Mouse (Mus musculus): ENCODE measurements around the gene Ddx39b. TPM values are rescaled to one million over a fixed set of nuclear protein-coding genes. Genes with fewer than 3 reads are reported as not detected.
A peak's percentile ranks its signal among the peaks of the same experiment; 100 is the strongest.

The Ddx39b gene
- total RNA-seq (2021): 100 to 1,000 TPM; 221 to 230 TPM

DNA sequence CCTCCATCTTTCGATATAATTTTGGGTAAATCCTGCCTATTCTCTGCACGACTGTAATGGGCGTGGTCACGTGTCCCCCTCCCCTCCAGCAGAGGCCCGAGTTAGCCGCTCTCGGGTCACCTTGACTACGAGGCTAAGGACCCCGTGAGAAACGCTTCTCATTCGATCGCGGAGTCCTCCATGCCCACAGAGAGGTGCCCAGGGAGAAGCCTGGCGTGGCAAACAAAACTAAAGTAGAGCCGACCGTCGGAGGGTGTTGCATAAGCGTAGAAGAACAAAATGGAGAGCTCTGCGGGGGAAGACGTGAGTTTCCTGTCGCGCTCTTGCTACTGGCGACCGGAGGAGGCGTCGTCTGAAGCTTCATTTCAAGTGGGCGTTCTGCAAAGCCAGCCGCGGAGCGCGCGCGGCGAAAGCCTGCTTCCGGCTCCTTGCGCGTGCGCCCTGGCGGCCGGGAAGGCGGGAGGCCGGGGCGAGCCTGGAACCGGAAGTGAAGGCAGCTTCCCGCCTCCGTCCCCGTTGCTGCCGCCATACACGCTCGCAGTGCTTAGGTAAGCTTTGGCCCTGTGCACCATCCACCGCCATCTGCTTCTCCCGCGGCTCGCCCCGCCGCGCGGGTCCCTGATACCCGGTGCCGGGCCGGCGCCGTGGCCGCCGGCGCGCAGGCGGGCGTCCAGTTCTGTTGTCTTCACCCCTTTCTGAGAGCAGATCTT is at the start of gene Ddx39b:
TSS of gene Ddx39b (plus strand) at position 442 of the 710 bp plus-strand sequence.
- peak; percentile 97 for DNase-seq

GRCm38 (mm10) chr17:35192924-35193323 is 48.6 kb upstream of the Ddx39b start:
- DNase-seq: no peak

DNA sequence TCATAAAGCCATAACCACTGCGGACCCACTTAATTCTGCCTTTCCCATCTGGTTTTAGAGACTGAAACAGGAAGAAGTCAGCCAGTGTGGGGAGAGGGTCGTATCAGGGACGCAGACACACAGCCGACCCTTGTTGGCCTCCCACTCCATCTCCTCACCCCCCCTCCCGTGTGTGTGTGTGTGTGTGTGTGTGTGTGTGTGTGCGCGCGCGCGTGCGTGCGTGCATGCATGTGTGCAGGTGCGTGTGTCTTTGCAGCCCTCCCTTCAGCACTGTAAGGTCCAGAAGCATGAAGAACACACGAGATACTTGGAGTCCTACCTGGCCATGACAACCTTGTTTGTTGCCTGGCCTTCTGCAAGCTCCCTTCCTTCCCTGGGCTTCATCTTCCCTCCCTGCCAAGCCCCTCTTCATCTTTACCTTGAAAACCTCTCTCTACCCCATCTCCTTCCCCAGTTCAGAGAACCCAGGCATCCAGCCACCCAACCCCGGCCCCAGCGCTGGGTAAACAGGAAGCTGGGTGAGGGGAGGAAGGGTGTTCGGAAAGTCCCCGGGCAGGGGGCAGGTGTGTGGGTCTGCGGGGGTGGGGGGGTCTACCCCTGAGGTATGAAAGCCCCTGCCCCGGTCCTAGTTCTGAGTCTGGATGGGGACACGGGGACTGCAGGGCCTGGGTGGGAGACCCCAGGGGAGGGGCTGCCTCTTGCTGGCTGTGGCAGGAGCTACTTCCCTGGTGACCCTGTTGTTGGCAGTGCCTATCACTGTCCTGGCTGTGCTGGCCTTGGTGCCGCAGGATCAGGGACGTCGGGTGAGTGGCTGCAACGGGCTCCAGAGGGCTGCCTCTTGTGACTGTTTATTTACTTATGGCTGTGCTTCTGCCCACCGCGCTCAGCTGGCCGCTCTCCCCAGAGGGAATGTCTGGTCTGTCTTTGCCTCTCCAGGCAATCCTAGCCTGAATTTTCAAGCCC is 47.4 kb upstream of the Ddx39b start, which contains the start of gene Ltb:
TSS of gene Ltb (plus strand) at position 559 of the 963 bp plus-strand sequence.
- DNase-seq: no peak

GRCm38 (mm10) chr17:35194844-35195630 is 46.5 kb upstream of the Ddx39b start:
- no peak for DNase-seq

GRCm38 (mm10) chr17:35195631-35196320 is 45.8 kb upstream of the Ddx39b start:
- DNase-seq: peak; percentile 86

- no peak for DNase-seq
Observed at GRCm38 (mm10) chr17:35196321-35196641, 45.3 kb upstream of the Ddx39b start.

DNA sequence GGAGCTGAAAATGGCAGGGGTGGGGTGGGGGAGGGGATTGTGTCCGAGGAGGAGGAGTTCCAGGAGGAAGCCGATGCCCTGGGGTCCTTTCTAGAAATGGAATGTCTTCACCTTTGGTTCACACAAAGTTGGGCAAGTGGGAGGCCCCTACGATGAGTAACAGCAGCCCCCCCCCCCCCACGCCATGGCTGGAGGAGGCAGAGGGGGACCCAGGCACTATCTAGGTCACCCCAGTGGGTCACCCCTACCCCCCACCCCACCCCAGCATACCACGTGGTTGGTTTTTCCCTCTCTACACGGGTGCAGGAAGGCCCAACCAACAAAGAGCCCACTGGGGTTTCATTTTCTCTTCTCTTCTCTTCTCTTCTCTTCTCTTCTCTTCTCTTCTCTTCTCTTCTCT is 44.4 kb upstream of the Ddx39b start:
- DNase-seq: no peak

DNA sequence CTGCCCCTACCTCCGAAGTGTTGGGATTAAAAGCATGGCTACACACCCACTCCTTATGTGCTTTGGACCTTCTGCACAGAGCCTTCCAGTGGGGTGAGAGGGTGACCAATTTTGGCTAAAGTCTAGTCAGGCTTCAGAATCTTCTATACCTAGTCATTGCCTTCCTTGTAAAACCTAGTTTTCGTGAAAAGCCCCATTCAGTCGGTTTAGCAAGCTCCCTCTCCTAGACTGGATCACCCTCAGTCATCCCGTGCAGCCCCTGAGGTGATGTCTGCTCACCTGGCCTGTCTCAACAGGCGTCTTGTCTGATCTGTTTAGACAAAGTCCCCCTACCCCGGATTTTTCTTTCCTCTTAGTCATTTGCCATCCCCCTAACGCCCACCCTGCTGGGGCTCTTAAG is 43.5 kb upstream of the Ddx39b start:
- no peak for DNase-seq

GRCm38 (mm10) chr17:35198946-35199345 is 42.6 kb upstream of the Ddx39b start:
- DNase-seq: no peak

GRCm38 (mm10) chr17:35200398-35200797 is 41.1 kb upstream of the Ddx39b start:
- no peak for DNase-seq

DNA sequence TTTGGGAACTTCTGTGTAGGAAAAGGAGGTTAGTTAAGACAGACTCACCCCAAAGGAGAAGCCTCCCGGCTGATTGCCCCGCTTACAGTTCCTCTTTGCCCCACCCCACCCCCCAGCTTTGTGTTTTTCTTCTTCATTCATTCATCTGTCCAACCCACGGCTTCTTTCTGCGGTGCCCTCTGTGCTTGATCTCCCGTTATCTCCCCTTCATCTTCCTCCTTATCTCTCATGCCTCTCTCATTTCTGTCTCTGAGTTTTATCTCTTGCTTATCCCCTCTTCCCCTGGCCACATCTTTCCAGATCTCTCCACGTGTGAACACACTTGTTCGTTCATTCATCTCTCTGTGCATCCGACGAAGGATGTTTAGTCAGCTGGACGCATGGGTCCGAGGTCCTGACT is 40.4 kb upstream of the Ddx39b start:
- no peak for DNase-seq

DNA sequence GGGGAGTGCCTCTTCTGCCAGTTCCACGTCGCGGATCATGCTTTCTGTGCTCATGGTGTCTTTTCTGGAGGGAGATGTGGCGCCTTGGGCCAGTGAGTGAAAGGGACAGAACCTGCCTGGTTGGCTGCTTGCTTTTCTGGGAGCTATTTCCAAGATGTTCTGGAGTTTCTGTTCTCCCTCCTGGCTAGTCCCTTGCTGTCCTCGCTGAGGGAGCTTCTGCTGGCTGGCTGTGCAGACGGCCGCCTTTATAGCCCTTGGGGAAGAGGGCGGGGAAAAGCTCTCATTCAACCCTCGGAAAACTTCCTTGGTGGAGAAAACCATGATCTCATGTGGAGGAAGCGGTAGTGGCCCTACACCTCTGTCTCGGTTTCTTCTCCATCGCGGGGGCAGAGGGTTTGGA is 39.8 kb upstream of the Ddx39b start, which contains the start of gene Tnf:
TSS of gene Tnf (minus strand) at position 221 of the 400 bp plus-strand sequence.
- DNase-seq: peak; percentile 74

GRCm38 (mm10) chr17:35202442-35202841 is 39.1 kb upstream of the Ddx39b start:
- DNase-seq: no peak

DNA sequence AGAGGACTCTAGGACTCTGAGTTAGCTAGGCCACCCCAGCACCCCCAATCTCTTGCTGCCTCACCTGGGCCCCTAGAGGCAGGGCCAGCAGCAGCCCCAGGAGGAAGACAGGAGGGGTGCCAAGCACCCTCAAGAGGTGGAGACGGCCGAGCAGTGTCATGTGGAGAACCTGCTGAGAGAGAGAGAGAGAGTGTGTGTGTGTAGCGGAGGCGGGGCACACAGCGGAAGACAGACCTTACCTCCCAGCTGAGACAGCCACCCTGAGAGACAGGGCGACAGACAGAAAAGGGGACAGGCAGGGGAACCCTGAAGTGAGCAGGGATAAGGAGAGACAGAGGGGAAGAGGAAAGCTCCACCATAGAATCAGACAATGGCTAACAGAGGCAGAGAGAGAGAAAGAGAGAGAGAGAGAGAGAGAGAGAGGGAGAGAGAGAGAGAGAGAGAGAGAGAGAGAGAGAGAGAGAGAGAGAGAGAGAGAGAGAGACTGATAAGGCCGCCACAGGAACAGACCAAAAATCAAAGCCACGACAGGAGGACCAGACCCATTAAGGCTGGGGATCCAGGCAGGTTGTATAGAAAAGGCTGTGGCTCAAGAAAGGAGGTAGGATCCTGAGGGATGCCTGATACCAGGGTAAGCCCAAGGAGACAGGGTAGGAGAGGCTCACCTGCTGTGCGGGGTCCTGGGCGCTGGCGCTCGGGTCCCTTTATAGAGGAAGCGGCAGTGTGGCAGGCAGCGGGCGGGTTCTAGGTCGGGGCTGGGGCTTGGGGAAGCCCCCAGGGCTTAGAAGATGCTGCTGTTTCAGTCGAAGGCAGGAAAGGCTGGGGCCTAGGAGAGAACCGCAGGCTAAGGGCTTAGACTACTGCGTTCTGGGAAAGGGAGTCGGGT is 36.8 kb upstream of the Ddx39b start, which contains the start of gene Lta:
TSS of gene Lta (minus strand) at position 858 of the 886 bp plus-strand sequence.
- no peak for DNase-seq

DNA sequence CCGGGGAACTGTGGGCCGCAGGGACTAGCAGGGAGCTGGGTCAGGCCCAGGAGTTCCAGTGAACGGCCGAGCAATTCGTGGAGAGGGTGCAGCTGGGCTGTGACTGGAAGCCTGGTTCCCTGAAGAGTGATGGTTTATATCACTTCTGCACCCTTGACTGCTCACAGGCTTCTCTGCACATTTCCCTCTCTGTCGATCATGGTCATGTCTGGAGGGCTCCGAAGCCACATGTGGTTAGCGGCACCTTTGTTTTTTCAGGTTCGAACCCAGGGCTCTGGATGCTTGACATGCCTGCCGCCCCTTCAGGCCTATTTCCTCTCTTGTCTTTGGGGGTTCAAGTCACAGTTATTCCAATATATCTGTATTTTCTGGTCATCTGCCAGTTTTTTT is 36.2 kb upstream of the Ddx39b start:
- DNase-seq: no peak

DNA sequence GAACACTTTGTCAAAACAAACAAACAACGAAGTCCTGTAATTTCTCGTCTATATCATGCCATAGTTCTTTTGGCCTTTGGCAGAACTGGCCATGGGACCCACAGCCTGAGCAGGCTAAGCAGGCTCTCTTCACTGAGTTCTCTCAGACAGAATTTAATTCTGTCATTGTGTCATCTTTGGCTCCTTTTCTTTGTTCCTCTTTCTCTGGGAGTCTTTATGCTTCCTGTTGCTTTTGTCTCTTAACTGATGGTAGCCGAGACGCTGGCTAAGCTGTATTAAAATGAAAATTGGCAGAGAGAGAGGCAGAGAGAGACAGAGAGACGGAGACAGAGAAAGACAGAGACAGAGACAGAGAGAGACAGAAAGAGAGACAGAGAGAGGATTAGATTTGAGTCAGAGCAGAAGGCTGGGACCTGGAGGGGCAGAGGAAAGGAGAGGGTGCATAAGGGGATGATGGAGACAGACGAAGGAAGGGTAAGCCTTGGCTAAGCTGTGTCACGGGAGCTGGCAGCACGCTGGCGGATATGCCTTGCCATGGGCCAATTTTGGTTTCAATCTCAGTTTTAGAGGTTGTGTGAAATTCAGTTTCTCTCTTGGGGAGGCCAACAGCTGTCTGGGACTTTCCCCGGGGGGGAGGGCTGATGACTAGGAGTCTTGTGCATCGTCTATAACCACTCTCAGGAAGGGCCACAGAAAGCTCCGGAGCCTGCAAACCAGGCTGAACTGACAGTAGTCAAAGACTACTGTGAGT is 31.6 kb upstream of the Ddx39b start:
- DNase-seq: no peak

- DNase-seq: no peak
Observed at GRCm38 (mm10) chr17:35210593-35210992, 31.0 kb upstream of the Ddx39b start.

GRCm38 (mm10) chr17:35213071-35213470 is 28.5 kb upstream of the Ddx39b start:
- DNase-seq: no peak

GRCm38 (mm10) chr17:35218516-35219193 is 22.9 kb upstream of the Ddx39b start:
- peak; percentile 56 for DNase-seq
